Mouse (Mus musculus): Measurements from ENCODE around the gene Tmem234. TPM values are rescaled to one million over a fixed set of nuclear protein-coding genes. Genes with fewer than 3 reads are reported as not detected.

Gene Tmem234
- polyA plus RNA-seq, 1 experiment from 2014 or later = 177 TPM

DNA sequence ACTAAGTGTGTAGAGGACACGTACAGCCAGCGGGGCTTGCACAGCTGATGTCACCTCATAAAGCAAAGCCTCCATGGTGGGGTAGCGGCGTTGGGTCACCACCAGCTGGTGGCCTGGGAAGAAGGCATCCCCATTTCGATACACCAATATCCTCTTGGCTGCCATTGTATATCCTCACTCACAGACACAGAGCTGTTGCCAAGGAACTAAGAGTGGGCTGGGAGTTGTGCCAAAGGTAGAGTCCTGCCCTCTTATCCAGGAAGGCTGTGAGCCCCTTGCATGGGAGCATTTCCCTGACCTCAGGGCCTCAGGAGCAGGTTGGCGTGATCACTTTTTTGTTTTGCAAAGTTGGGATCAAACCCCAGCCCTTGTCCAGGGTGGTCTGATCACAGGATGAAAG lies 13.6 kb downstream of the Tmem234 start, which contains the start of gene Dcdc2b:
TSS of gene Dcdc2b (minus strand) at position 165 of the 400 bp plus-strand sequence.
- H3K4me3 ChIP-seq (ENCODE audit: low read depth, low read length) = no peak within 1 kb of the TSS
- H3K27ac ChIP-seq (ENCODE audit: low read depth, low read length) = no peak within 1 kb of the TSS
- no peaks in the 10 kb centered on the region for H3K36me3 ChIP-seq (ENCODE audit: control insufficient read depth, insufficient read depth, low read length)
- no peaks in the 10 kb centered on the region for H3K27me3 ChIP-seq (ENCODE audit: control insufficient read depth, insufficient read depth, low read length)
- H3K9ac ChIP-seq (ENCODE audit: low read depth, low read length) = no peak within 1 kb of the TSS
- WGBS (ENCODE audit: insufficient replicate concordance) = 84% methylated on average over 6 of the region's 6 CpGs
- no peaks in the 10 kb centered on the region for H3K9me3 ChIP-seq (replicated peaks; ENCODE audit: control insufficient read depth, low read length)
- no peak for ATAC-seq (replicated peaks; ENCODE audit: insufficient number of reproducible peaks, low FRiP score, low TSS enrichment)
- peaks cover 7% of the 10 kb centered on the region; the same call in 1 of the 2 replicates for H3K4me1 ChIP-seq (ENCODE audit: control insufficient read depth, insufficient read depth, low read length)
- H3K4me2 ChIP-seq = no peak within 1 kb of the TSS

DNA sequence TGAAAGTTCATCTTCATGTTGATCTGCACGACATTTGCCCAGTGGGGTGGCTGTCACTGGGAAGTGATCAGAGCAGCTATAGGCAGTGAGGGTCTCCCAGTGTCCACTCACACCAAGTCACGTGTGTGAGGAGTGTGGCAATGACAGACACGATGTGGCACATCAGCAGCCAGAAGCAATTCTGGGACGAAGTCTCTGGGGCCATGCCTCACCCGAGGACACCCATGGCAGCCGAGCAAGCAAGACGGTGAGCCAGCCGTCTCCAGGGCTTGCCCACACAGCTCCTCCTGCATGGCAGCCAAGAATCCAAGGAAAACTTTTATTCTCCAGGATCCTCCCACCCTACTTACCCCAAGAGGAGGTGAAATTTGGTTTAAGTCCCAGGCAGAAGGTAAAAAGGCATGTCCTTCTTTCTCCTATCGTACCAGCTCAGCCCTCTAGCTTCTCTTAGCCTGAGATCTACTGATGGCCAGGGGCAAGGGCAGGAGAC lies 15.4 kb downstream of the Tmem234 start:
- H3K4me3 ChIP-seq (ENCODE audit: low read depth, low read length) = no peak overlapping the region
- H3K9me3 ChIP-seq (replicated peaks; ENCODE audit: control insufficient read depth, low read length) = no peaks in the 10 kb centered on the region
- H3K27ac ChIP-seq (ENCODE audit: low read depth, low read length) = no peak overlapping the region
- H3K36me3 ChIP-seq (ENCODE audit: control insufficient read depth, insufficient read depth, low read length) = no peaks in the 10 kb centered on the region
- no peaks in the 10 kb centered on the region for H3K27me3 ChIP-seq (ENCODE audit: control insufficient read depth, insufficient read depth, low read length)
- H3K9ac ChIP-seq (ENCODE audit: low read depth, low read length) = no peak overlapping the region
- H3K4me1 ChIP-seq (ENCODE audit: control insufficient read depth, insufficient read depth, low read length) = peaks cover 7% of the 10 kb centered on the region; the same call in 1 of the 2 replicates
- 87% methylated on average over 9 of the region's 9 CpGs for WGBS (ENCODE audit: insufficient replicate concordance)
- H3K4me2 ChIP-seq = no peak overlapping the region
- ATAC-seq (replicated peaks; ENCODE audit: insufficient number of reproducible peaks, low FRiP score, low TSS enrichment) = no peak

DNA sequence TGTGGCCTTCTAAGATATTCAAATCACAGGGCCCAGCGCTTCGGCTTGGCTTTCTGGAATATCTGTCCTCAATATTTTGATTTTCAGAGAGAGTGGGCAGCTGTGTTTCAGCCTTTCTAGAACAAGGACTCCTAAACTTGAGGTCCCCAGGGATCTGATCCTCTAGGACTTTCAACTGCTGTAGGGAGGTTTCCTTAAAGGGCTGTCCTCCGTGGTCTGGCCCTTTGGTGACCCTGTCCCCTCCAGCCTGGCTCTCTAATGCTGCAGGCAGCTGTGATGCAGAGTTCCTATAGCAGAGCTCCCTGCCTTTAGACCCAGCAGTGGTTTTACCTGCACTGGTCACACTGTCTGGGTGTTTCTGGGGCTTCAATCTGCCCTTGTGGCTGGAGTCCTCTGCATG lies 16.2 kb downstream of the Tmem234 start:
- Histone ChIP-seq H3K4me3 (ENCODE audit: low read depth, low read length) (no peak overlapping the region), H3K4me2 (no peak overlapping the region), H3K27ac (ENCODE audit: low read depth, low read length) (no peak overlapping the region), H3K9me3 (replicated peaks; ENCODE audit: control insufficient read depth, low read length) (no peaks in the 10 kb centered on the region), H3K9ac (ENCODE audit: low read depth, low read length) (no peak overlapping the region), H3K36me3 (ENCODE audit: control insufficient read depth, insufficient read depth, low read length) (no peaks in the 10 kb centered on the region), H3K4me1 (ENCODE audit: control insufficient read depth, insufficient read depth, low read length) (peaks cover 7% of the 10 kb centered on the region; the same call in 1 of the 2 replicates), H3K27me3 (ENCODE audit: control insufficient read depth, insufficient read depth, low read length) (no peaks in the 10 kb centered on the region)
- ATAC-seq (replicated peaks; ENCODE audit: insufficient number of reproducible peaks, low FRiP score, low TSS enrichment) = no peak
- 87% methylated on average over 3 of the region's 3 CpGs for WGBS (ENCODE audit: insufficient replicate concordance)

DNA sequence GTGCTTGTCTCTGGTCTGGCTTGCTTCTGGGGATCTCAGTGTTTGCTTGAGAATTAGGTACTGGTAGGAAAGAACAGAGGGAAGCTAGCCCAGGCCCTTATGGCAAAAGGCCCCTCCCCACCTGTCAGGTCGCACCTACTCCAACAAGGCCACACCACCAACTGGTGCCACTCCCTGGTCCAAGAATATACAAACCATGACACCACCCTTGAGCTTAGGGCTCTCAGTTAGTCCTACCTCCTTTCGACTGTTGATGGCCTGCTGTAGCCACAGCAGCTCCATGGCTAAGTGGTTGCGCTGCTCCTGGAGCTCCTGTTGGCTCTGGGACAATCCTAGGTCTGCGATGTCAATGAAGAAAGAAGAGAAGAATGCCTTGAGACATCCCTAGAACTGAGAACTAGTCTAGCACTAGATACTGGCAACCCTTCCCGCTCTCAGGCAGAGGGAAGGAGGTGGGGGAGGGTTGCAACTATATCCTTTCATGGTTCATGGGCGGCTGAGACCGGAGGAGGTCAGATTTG lies 16.7 kb downstream of the Tmem234 start:
- Histone ChIP-seq H3K4me1 (ENCODE audit: control insufficient read depth, insufficient read depth, low read length) (peaks cover 7% of the 10 kb centered on the region; the same call in 1 of the 2 replicates), H3K9me3 (replicated peaks; ENCODE audit: control insufficient read depth, low read length) (no peaks in the 10 kb centered on the region), H3K27me3 (ENCODE audit: control insufficient read depth, insufficient read depth, low read length) (no peaks in the 10 kb centered on the region), H3K4me3 (ENCODE audit: low read depth, low read length) (no peak overlapping the region), H3K4me2 (no peak overlapping the region), H3K9ac (ENCODE audit: low read depth, low read length) (no peak overlapping the region), H3K27ac (ENCODE audit: low read depth, low read length) (no peak overlapping the region), H3K36me3 (ENCODE audit: control insufficient read depth, insufficient read depth, low read length) (no peaks in the 10 kb centered on the region)
- WGBS (ENCODE audit: insufficient replicate concordance) = 91% methylated on average over 7 of the region's 7 CpGs
- no peak for ATAC-seq (replicated peaks; ENCODE audit: insufficient number of reproducible peaks, low FRiP score, low TSS enrichment)

DNA sequence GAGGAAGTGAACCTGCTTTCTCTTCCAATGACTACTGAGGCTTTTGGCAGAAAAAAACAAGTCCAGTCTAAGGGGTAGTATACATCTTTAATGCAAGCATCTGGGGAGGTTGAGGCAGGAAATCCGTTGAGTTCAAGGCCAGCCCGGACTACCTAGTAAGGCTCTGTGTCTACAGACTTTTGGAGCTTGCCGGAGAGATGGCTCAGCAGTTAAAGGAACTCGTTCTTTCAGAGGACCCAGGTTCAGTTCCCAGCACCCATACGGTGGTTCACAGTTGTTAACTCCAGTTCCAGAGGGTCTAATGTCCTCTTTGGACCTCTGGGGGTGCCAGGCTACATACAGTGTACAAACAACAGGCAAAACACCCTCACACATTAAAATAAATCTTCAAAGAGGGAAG lies 17.6 kb downstream of the Tmem234 start:
- Histone ChIP-seq H3K4me1 (ENCODE audit: control insufficient read depth, insufficient read depth, low read length) (peaks cover 14% of the 10 kb centered on the region), H3K9me3 (replicated peaks; ENCODE audit: control insufficient read depth, low read length) (no peaks in the 10 kb centered on the region), H3K4me3 (ENCODE audit: low read depth, low read length) (peak overlapping the region; percentile 76), H3K9ac (ENCODE audit: low read depth, low read length) (peak overlapping the region; percentile 94), H3K4me2 (peak overlapping the region; percentile 90), H3K36me3 (ENCODE audit: control insufficient read depth, insufficient read depth, low read length) (no peaks in the 10 kb centered on the region), H3K27ac (ENCODE audit: low read depth, low read length) (no peak overlapping the region), H3K27me3 (ENCODE audit: control insufficient read depth, insufficient read depth, low read length) (no peaks in the 10 kb centered on the region)
- 88% methylated on average over 5 of the region's 5 CpGs for WGBS (ENCODE audit: insufficient replicate concordance)
- ATAC-seq (replicated peaks; ENCODE audit: insufficient number of reproducible peaks, low FRiP score, low TSS enrichment) = no peak

- Histone ChIP-seq H3K4me2 (peak within 1 kb of the TSS; percentile 90), H3K4me3 (ENCODE audit: low read depth, low read length) (peak within 1 kb of the TSS; percentile 76), H3K4me1 (ENCODE audit: control insufficient read depth, insufficient read depth, low read length) (peaks cover 15% of the 10 kb centered on the region), H3K27ac (ENCODE audit: low read depth, low read length) (peak within 1 kb of the TSS; percentile 78), H3K27me3 (ENCODE audit: control insufficient read depth, insufficient read depth, low read length) (no peaks in the 10 kb centered on the region), H3K9me3 (replicated peaks; ENCODE audit: control insufficient read depth, low read length) (no peaks in the 10 kb centered on the region), H3K9ac (ENCODE audit: low read depth, low read length) (peak within 1 kb of the TSS; percentile 94), H3K36me3 (ENCODE audit: control insufficient read depth, insufficient read depth, low read length) (no peaks in the 10 kb centered on the region)
- 4% methylated on average over 43 of the region's 44 CpGs for WGBS (ENCODE audit: insufficient replicate concordance)
- ATAC-seq (replicated peaks; ENCODE audit: insufficient number of reproducible peaks, low FRiP score, low TSS enrichment) = peak; percentile 83
Observed at GRCm38 (mm10) chr4:129618786-129619691, 18.6 kb downstream of the Tmem234 start, which contains the start of gene Iqcc. Gene Iqcc, minus strand, starts transcription at chr4:129619099.

DNA sequence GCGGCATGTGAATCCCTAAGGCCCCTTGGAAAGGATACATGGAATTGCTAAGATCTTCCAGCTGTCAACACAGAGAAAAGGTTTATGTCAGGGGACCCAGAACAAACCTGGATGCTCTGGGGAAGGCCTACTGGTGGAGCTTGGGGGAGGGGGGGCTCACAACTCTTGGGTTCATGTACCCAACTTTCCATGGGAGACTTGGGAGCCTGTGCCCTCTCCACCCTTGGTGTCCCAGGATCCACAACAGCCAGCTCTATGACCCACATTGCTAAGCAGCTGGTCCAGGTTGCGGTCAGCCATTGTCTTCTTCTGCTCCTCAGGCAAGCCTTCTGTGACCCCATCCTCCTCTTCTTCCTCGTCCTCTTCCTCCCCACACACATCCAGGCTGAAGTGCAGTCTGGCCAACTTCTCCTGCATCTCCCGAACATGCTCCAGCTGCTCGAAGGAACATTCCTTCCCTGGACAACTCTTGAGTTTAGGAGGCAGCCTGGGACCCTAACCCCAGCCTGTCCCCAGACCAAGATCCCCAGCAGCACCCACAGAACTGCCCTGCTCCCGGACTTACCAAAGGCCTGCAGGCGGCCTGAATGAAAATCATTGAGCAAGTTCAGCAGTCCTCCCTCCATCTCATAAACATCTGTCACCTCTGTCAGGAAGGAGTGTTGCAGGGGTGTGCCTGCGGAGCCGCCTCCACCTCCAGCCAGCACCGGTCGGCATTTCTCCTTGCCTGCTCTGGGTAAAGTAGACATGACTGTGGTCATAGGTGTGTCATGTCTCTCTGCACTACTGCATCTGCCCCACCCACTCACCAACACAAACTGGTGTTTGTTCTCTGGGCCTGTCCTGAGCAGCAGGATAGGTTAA lies 20.2 kb downstream of the Tmem234 start:
- WGBS (ENCODE audit: insufficient replicate concordance) = 78% methylated on average over 11 of the region's 11 CpGs
- ATAC-seq (replicated peaks; ENCODE audit: insufficient number of reproducible peaks, low FRiP score, low TSS enrichment) = no peak
- no peaks in the 10 kb centered on the region for H3K27me3 ChIP-seq (ENCODE audit: control insufficient read depth, insufficient read depth, low read length)
- no peak overlapping the region for H3K9ac ChIP-seq (ENCODE audit: low read depth, low read length)
- no peak overlapping the region for H3K4me2 ChIP-seq
- H3K36me3 ChIP-seq (ENCODE audit: control insufficient read depth, insufficient read depth, low read length) = no peaks in the 10 kb centered on the region
- peaks cover 29% of the 10 kb centered on the region for H3K4me1 ChIP-seq (ENCODE audit: control insufficient read depth, insufficient read depth, low read length)
- no peak overlapping the region for H3K27ac ChIP-seq (ENCODE audit: low read depth, low read length)
- no peak overlapping the region for H3K4me3 ChIP-seq (ENCODE audit: low read depth, low read length)
- H3K9me3 ChIP-seq (replicated peaks; ENCODE audit: control insufficient read depth, low read length) = no peaks in the 10 kb centered on the region

DNA sequence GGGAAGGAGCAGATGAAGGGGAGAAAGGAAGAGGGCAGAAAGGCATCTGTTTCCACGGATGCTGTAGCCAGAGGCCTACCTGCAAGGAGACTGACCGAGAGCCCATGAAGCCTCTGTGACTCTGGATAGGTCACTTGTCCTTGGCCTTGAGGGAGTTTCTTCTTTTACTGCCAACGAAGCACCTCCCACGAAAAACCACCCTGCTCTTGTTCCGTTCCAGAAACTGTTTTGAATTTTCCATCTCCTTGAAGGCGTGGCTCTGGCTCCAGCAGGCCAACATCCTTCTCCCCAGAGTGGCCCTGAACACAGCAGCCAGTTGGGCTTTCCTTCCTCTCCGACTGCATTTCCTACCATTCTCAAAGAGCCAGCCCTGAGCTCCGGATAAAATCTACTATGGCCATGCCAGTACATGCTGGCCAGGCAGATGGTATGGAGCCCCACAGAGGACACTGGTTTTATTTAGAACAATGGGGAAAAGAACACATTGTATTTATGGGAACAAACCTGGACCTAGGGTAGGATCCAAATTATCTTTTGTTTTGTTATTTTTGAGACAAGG lies 20.9 kb downstream of the Tmem234 start:
- Histone ChIP-seq H3K4me1 (ENCODE audit: control insufficient read depth, insufficient read depth, low read length) (peaks cover 29% of the 10 kb centered on the region), H3K27ac (ENCODE audit: low read depth, low read length) (no peak overlapping the region), H3K4me3 (ENCODE audit: low read depth, low read length) (no peak overlapping the region), H3K9me3 (replicated peaks; ENCODE audit: control insufficient read depth, low read length) (no peaks in the 10 kb centered on the region), H3K27me3 (ENCODE audit: control insufficient read depth, insufficient read depth, low read length) (no peaks in the 10 kb centered on the region), H3K9ac (ENCODE audit: low read depth, low read length) (no peak overlapping the region), H3K4me2 (no peak overlapping the region), H3K36me3 (ENCODE audit: control insufficient read depth, insufficient read depth, low read length) (no peaks in the 10 kb centered on the region)
- no peak for ATAC-seq (replicated peaks; ENCODE audit: insufficient number of reproducible peaks, low FRiP score, low TSS enrichment)
- 68% methylated on average over 8 of the region's 8 CpGs for WGBS (ENCODE audit: insufficient replicate concordance)

All from heart, embryonic 11.5 days (tissue).